Mouse (Mus musculus): Measurements from ENCODE around the gene Arhgef17.

Arhgef17 gene

GRCm38 (mm10) chr7:100876771-100877170, 55.1 kb downstream of the Arhgef17 start:
- in situ Hi-C loops (cut with MboI) = no loop called here

GRCm38 (mm10) chr7:100876293-100876692, 55.6 kb downstream of the Arhgef17 start:
- in situ Hi-C loops (cut with MboI) = no loop called here

- in situ Hi-C loops (cut with MboI) = no loop called here
Measured at GRCm38 (mm10) chr7:100875822-100876221, 56.1 kb downstream of the Arhgef17 start.

GRCm38 (mm10) chr7:100873197-100873596, 58.7 kb downstream of the Arhgef17 start:
- in situ Hi-C loops (cut with MboI) = no loop called here

GRCm38 (mm10) chr7:100871892-100872291, 60.0 kb downstream of the Arhgef17 start:
- in situ Hi-C loops (cut with MboI) = no loop called here

- in situ Hi-C loops (cut with MboI) = no loop called here
Measured at GRCm38 (mm10) chr7:100871355-100871754, 60.6 kb downstream of the Arhgef17 start.

GRCm38 (mm10) chr7:100869877-100870629, 61.9 kb downstream of the Arhgef17 start:
- in situ Hi-C loops (cut with MboI) = no loop called here

GRCm38 (mm10) chr7:100868551-100868950, 63.4 kb downstream of the Arhgef17 start:
- in situ Hi-C loops (cut with MboI) = no loop called here

GRCm38 (mm10) chr7:100867561-100867960, 64.3 kb downstream of the Arhgef17 start:
- in situ Hi-C loops (cut with MboI) = no loop called here

GRCm38 (mm10) chr7:100866675-100867074, 65.2 kb downstream of the Arhgef17 start:
- in situ Hi-C loops (cut with MboI) = no loop called here

GRCm38 (mm10) chr7:100862828-100863638, 68.9 kb downstream of the Arhgef17 start, which contains the start of gene Relt:
Gene Relt, minus strand, starts transcription at chr7:100863446.
- in situ Hi-C loops (cut with MboI) = no loop called here

GRCm38 (mm10) chr7:100862353-100862752, 69.6 kb downstream of the Arhgef17 start:
- in situ Hi-C loops (cut with MboI) = no loop called here

GRCm38 (mm10) chr7:100861209-100861608, 70.7 kb downstream of the Arhgef17 start:
- in situ Hi-C loops (cut with MboI) = no loop called here

GRCm38 (mm10) chr7:100860450-100860849, 71.5 kb downstream of the Arhgef17 start:
- in situ Hi-C loops (cut with MboI) = no loop called here

GRCm38 (mm10) chr7:100855795-100856573, 75.9 kb downstream of the Arhgef17 start:
- in situ Hi-C loops (cut with MboI) = no loop called here

- in situ Hi-C loops (cut with MboI) = no loop called here
Measured at GRCm38 (mm10) chr7:100855300-100855699, 76.6 kb downstream of the Arhgef17 start.

GRCm38 (mm10) chr7:100854861-100855260, 77.0 kb downstream of the Arhgef17 start:
- in situ Hi-C loops (cut with MboI) = no loop called here

- in situ Hi-C loops (cut with MboI) = no loop called here
Measured at GRCm38 (mm10) chr7:100854137-100854814, 77.6 kb downstream of the Arhgef17 start.

- in situ Hi-C loops (cut with MboI) = no loop called here
Measured at GRCm38 (mm10) chr7:100853396-100853795, 78.5 kb downstream of the Arhgef17 start.

GRCm38 (mm10) chr7:100851481-100852356, 80.2 kb downstream of the Arhgef17 start:
- in situ Hi-C loops (cut with MboI) = no loop called here

- in situ Hi-C loops (cut with MboI) = no loop called here
Measured at GRCm38 (mm10) chr7:100849508-100849907, 82.4 kb downstream of the Arhgef17 start.
